Comparison of ENCODE assay signal across 9 mouse cellular contexts in genomic region chr8:111740301-111740711, GRCm38 (mm10). TPM values are rescaled to one million over a fixed set of nuclear protein-coding genes. Genes with fewer than 3 reads are reported as not detected.
DNase-seq lines count a peak whose midpoint lies in the region; ATAC-seq and TF ChIP-seq lines count a peak whose summit lies in the region.
"Had no signal": no experiment of that assay in that cellular context is flagged by ENCODE, and none has a peak within 500 bp of the region (broad histone marks: within the 10 kb centered on the region; RNA-seq: fewer than 3 reads in every experiment).

No protein-coding gene starts in this region.

- intact Hi-C loops in gastrocnemius, postnatal 14 days (cut with DNase I; ENCODE audit: low total_unique reads): no loop called here

- no peak overlapping the region for H3K4me3 ChIP-seq in lung, postnatal 0 days (ENCODE audit: low read depth, low read length)
- H3K4me3 ChIP-seq in heart, embryonic 13.5 days: no peak overlapping the region
- no peak overlapping the region for H3K4me3 ChIP-seq in intestine, postnatal 0 days (ENCODE audit: low read depth, low read length)
- no peak overlapping the region for H3K4me3 ChIP-seq in neural tube, embryonic 14.5 days (ENCODE audit: low read depth, low read length)

- no peaks in the 10 kb centered on the region for H3K36me3 ChIP-seq in lung, postnatal 0 days (ENCODE audit: insufficient read depth, low read length)
- H3K36me3 ChIP-seq in heart, embryonic 13.5 days: no peaks in the 10 kb centered on the region
- H3K36me3 ChIP-seq in intestine, postnatal 0 days (ENCODE audit: control insufficient read depth, insufficient read depth): peaks cover 6% of the 10 kb centered on the region; the same call in 1 of the 2 replicates
- no peaks in the 10 kb centered on the region for H3K36me3 ChIP-seq in neural tube, embryonic 14.5 days (ENCODE audit: control insufficient read depth, insufficient read depth, low read length)

- TF ChIP-seq CTCF in lung, postnatal 0 days (IDR thresholded peaks at IDR 0.05): no peak
- TF ChIP-seq CTCF in intestine, postnatal 0 days (IDR thresholded peaks at IDR 0.05; ENCODE audit: low read depth): no peak

- H3K4me2 ChIP-seq in lung, postnatal 0 days (replicated peaks; ENCODE audit: low read depth, low read length): no peak overlapping the region
- H3K4me2 ChIP-seq in heart, embryonic 13.5 days: no peak overlapping the region; the same call in 1 of the 2 replicates
- H3K4me2 ChIP-seq in intestine, postnatal 0 days (replicated peaks; ENCODE audit: low read depth): peak overlapping the region; percentile 42
- H3K4me2 ChIP-seq in neural tube, embryonic 14.5 days (ENCODE audit: low read depth, low read length): peak overlapping the region; percentile 11; the same call in 1 of the 2 replicates

- H3K27me3 ChIP-seq in lung, postnatal 0 days (replicated peaks; ENCODE audit: insufficient read depth, low read length): no peaks in the 10 kb centered on the region
- H3K27me3 ChIP-seq in heart, embryonic 13.5 days (replicated peaks): no peaks in the 10 kb centered on the region
- H3K27me3 ChIP-seq in intestine, postnatal 0 days (replicated peaks; ENCODE audit: control insufficient read depth, insufficient read depth, low read length): no peaks in the 10 kb centered on the region
- H3K27me3 ChIP-seq in neural tube, embryonic 14.5 days (ENCODE audit: control insufficient read depth, insufficient read depth, low read length): no peaks in the 10 kb centered on the region

- H3K9ac ChIP-seq in lung, postnatal 0 days (replicated peaks; ENCODE audit: low read depth): no peak overlapping the region
- H3K9ac ChIP-seq in heart, embryonic 13.5 days: peak overlapping the region; percentile 48
- no peak overlapping the region for H3K9ac ChIP-seq in intestine, postnatal 0 days (ENCODE audit: low read depth, low read length)
- H3K9ac ChIP-seq in neural tube, embryonic 14.5 days (replicated peaks; ENCODE audit: low read depth, low read length): no peak overlapping the region; the same call in 1 of the 2 replicates

- H3K27ac ChIP-seq in lung, postnatal 0 days (ENCODE audit: low read length): peak overlapping the region; percentile 69
- peak overlapping the region; percentile 1; the same call in 1 of the 2 replicates for H3K27ac ChIP-seq in heart, embryonic 13.5 days (replicated peaks)
- peak overlapping the region; percentile 73 for H3K27ac ChIP-seq in intestine, postnatal 0 days (ENCODE audit: low read depth, low read length)
- H3K27ac ChIP-seq in neural tube, embryonic 14.5 days (ENCODE audit: low read depth, low read length): no peak overlapping the region

- peaks cover 57% of the 10 kb centered on the region for H3K4me1 ChIP-seq in lung, postnatal 0 days (ENCODE audit: insufficient read depth, low read depth, low read length)
- H3K4me1 ChIP-seq in heart, embryonic 13.5 days: peaks cover 89% of the 10 kb centered on the region
- H3K4me1 ChIP-seq in intestine, postnatal 0 days (replicated peaks; ENCODE audit: control insufficient read depth, insufficient read depth, low read length): peaks cover 37% of the 10 kb centered on the region
- H3K4me1 ChIP-seq in neural tube, embryonic 14.5 days (ENCODE audit: control insufficient read depth, insufficient read depth, low read length): peaks cover 79% of the 10 kb centered on the region

- DNase-seq in lung, postnatal 0 days (ENCODE audit: low spot score): no peak
- no peak for DNase-seq in lung, postnatal 10 days
- DNase-seq in gastrocnemius, postnatal 14 days: no peak
- no peak for DNase-seq in B cell, adult 2 months
- DNase-seq in layer of hippocampus, postnatal 36 days: no peak

- no peak for ATAC-seq in lung, postnatal 0 days
- no peak for ATAC-seq in heart, embryonic 13.5 days (ENCODE audit: extremely low read depth, insufficient number of reproducible peaks, low FRiP score, low TSS enrichment)
- ATAC-seq in intestine, postnatal 0 days: 0 out of 2 replicates have a peak, but pooled peaks have one; percentile 9
- no peak for ATAC-seq in neural tube, embryonic 14.5 days (ENCODE audit: low read depth)

- no peak for TF ChIP-seq EP300 in lung, postnatal 0 days (IDR thresholded peaks at IDR 0.05)

- H3K9me3 ChIP-seq in lung, postnatal 0 days (ENCODE audit: low read length): no peaks in the 10 kb centered on the region
- no peaks in the 10 kb centered on the region for H3K9me3 ChIP-seq in heart, embryonic 13.5 days
- H3K9me3 ChIP-seq in intestine, postnatal 0 days (ENCODE audit: control insufficient read depth): no peaks in the 10 kb centered on the region
- no peaks in the 10 kb centered on the region for H3K9me3 ChIP-seq in neural tube, embryonic 14.5 days (ENCODE audit: control insufficient read depth, low read length)

- WGBS in lung, postnatal 0 days: 62% methylated on average over 7 of the region's 7 CpGs
- 52% methylated on average over 7 of the region's 7 CpGs for WGBS in heart, embryonic 13.5 days
- WGBS in intestine, postnatal 0 days: 25% methylated on average over 7 of the region's 7 CpGs
- WGBS in neural tube, embryonic 14.5 days: 77% methylated on average over 7 of the region's 7 CpGs

RNA-seq across cellular contexts. Expression of gene Bcar1, which starts 3.3 kb away (rescaled TPM):
- polyA plus RNA-seq in lung, postnatal 0 days (2015; fragmentation: Nextera tagmentation; extraction: Ambion mirVana): 29.3 and 34.2 TPM in 2 replicates
- 40.2 and 43.4 TPM in 2 replicates for polyA plus RNA-seq in heart, embryonic 13.5 days (2015; fragmentation: Nextera tagmentation; extraction: Ambion mirVana)
- polyA plus RNA-seq in intestine, postnatal 0 days (2015; fragmentation: Nextera tagmentation; extraction: Ambion mirVana): 38.8 and 41.1 TPM in 2 replicates
- polyA plus RNA-seq in neural tube, embryonic 14.5 days (2014; fragmentation: Nextera tagmentation; extraction: Ambion mirVana): 47.6 and 56.4 TPM in 2 replicates
- 10 to 100 TPM; 15.5 to 17.4 TPM for total RNA-seq in gastrocnemius, postnatal 14 days (2021)
- total RNA-seq in layer of hippocampus, postnatal 36 days (2021): 10 to 100 TPM; 62.2 to 69.7 TPM
- total RNA-seq: hematopoietic stem cell, adult 5-6 weeks had no signal

RNA-seq across cellular contexts. Expression of gene Ctrb1, which starts 49.5 kb away (rescaled TPM):
- not detected in 2 replicates for polyA plus RNA-seq in lung, postnatal 0 days (2015; fragmentation: Nextera tagmentation; extraction: Ambion mirVana)
- polyA plus RNA-seq in heart, embryonic 13.5 days (2015; fragmentation: Nextera tagmentation; extraction: Ambion mirVana): 1.9 TPM in 1 of 2 replicates, not detected in the other
- polyA plus RNA-seq in intestine, postnatal 0 days (2015; fragmentation: Nextera tagmentation; extraction: Ambion mirVana): 75.8 and 118 TPM in 2 replicates
- polyA plus RNA-seq in neural tube, embryonic 14.5 days (2014; fragmentation: Nextera tagmentation; extraction: Ambion mirVana): not detected in 2 replicates
- total RNA-seq in gastrocnemius, postnatal 14 days (2021): under 1 TPM in 1 of 2 experiments, not detected in 1; 0.44 TPM
- not detected for total RNA-seq in layer of hippocampus, postnatal 36 days (2021)
- total RNA-seq: hematopoietic stem cell, adult 5-6 weeks had no signal

Comparison
In these comparisons a context has a peak if more than half of its experiments do, and no peak if none do; other contexts are left out.
1. H3K4me2 ChIP-seq: peak in intestine, postnatal 0 days (single experiment) and neural tube, embryonic 14.5 days (single experiment); none in lung, postnatal 0 days (single experiment) and heart, embryonic 13.5 days (single experiment).
2. RNA of gene Ctrb1, which starts 49.5 kb away (polyA plus RNA-seq): 75.8 to 118 TPM in intestine, postnatal 0 days; not detected in lung, postnatal 0 days, 1.9 TPM in heart, embryonic 13.5 days and not detected in neural tube, embryonic 14.5 days; every median in the first group is over 10 times any median in the second.